Mouse (Mus musculus) heart, adult 2 months (tissue): ENCODE measurements around the gene Clip3. TPM values are rescaled to one million over a fixed set of nuclear protein-coding genes. Genes with fewer than 3 reads are reported as not detected.

ENCODE experiments used
- DNase-seq, 2 experiments: peaks; one replicate each; pipeline ENCODE4 v3.0.0; 2021
- H3K27ac ChIP-seq: fragments of 200-600 bp; 2 replicates; pipeline ENCODE4 v1.8.1; 2022
- H3K27me3 ChIP-seq: fragments of 200-500 bp; 2 replicates; pipeline ENCODE4 v1.6.1; 2012; ENCODE audit warnings: mild to moderate bottlenecking, low read length, inconsistent platforms, mixed read lengths; ENCODE audit not compliant: control insufficient read depth, insufficient read depth
- H3K36me3 ChIP-seq: fragments of 200-500 bp; 2 replicates; pipeline ENCODE4 v1.6.1; 2012; ENCODE audit warnings: low read length, inconsistent platforms; ENCODE audit not compliant: control insufficient read depth, insufficient read depth
- H3K4me1 ChIP-seq: fragments of 200-500 bp; 2 replicates; pipeline ENCODE4 v1.6.1; 2011; ENCODE audit warnings: low read length; ENCODE audit not compliant: control insufficient read depth, insufficient read depth
- H3K4me3 ChIP-seq: fragments of 200-600 bp; 2 replicates; pipeline ENCODE4 v1.8.1; 2022
- H3K79me2 ChIP-seq: fragments of 200-500 bp; replicated peaks from 2 replicates; pipeline ENCODE4 v1.6.1; 2012; ENCODE audit warnings: mild to moderate bottlenecking, inconsistent platforms, low read length, moderate library complexity, mixed read lengths; ENCODE audit not compliant: control insufficient read depth, insufficient read depth
- H3K9ac ChIP-seq: fragments of 200-500 bp; 2 replicates; pipeline ENCODE4 v1.6.1; 2012; ENCODE audit warnings: low read depth, mild to moderate bottlenecking, control low read depth, inconsistent platforms, low read length, mixed read lengths
- CTCF ChIP-seq: fragments of 200-600 bp; IDR thresholded peaks from 2 replicates; pipeline ENCODE4 v1.8.1; 2022; ENCODE audit warnings: antibody characterized with exemption, mild to moderate bottlenecking, moderate library complexity
- EP300 ChIP-seq: fragments of 200-500 bp; IDR thresholded peaks from 2 replicates; pipeline ENCODE4 v1.6.1; 2011; ENCODE audit warnings: low read depth, low read length, control low read depth; ENCODE audit not compliant: insufficient read depth
- POLR2A ChIP-seq: fragments of 200-500 bp; IDR thresholded peaks from 2 replicates; pipeline ENCODE4 v1.6.1; 2011; ENCODE audit warnings: mild to moderate bottlenecking, low read depth, low read length, control low read depth; ENCODE audit not compliant: insufficient read depth
- WGBS: fragments of 180-500 bp; shearing (Covaris S2); methylation state at CpG from one replicate; pipeline ENCODE4 v1.1.7; 2018; 5-methylcytosine and 5-hydroxymethylcytosine counted together
- intact Hi-C: fragments of 180-260 bp; cut with DNase I; formaldehyde crosslinking; loops from one replicate; pipeline ENCODE4 v1.15.1; 2025
- polyA plus RNA-seq: library from polyadenylated mRNA; depleted of rRNA; stranded (reverse); fragments of >200 nt; gene quantifications from 2 replicates; pipeline ENCODE4 v1.2.3, GENCODE M21; 2012
- total RNA-seq, 2 experiments: library from RNA; stranded (reverse); gene quantifications; 2 replicates each; pipeline ENCODE4 v1.2.3; 2021

Clip3 gene
- total and polyA plus RNA-seq, 3 experiments, result 5.6 to 6.6 (median 5.6) TPM

- Histone ChIP-seq H3K27me3 (no peaks in the 10 kb centered on the region), H3K9ac (no peak overlapping the region), H3K4me3 (no peak overlapping the region), H3K36me3 (no peaks in the 10 kb centered on the region), H3K4me1 (peaks cover 2% of the 10 kb centered on the region), H3K27ac (no peak overlapping the region), H3K79me2 (no peaks in the 10 kb centered on the region)
- DNase-seq, result no peak
- TF ChIP-seq POLR2A, result no peak
- TF ChIP-seq EP300, result no peak
- no peak for TF ChIP-seq CTCF
- intact Hi-C loops, result no loop called here
- WGBS, result 56% methylated on average over 18 of the region's 18 CpGs
Observed at GRCm38 (mm10) chr7:30332622-30333259, 41.2 kb downstream of the Clip3 start.

GRCm38 (mm10) chr7:30333436-30333835 is 41.9 kb downstream of the Clip3 start:
- Histone ChIP-seq H3K4me1 (peaks cover 2% of the 10 kb centered on the region), H3K36me3 (no peaks in the 10 kb centered on the region), H3K27ac (no peak overlapping the region), H3K4me3 (no peak overlapping the region), H3K9ac (no peak overlapping the region), H3K27me3 (no peaks in the 10 kb centered on the region), H3K79me2 (no peaks in the 10 kb centered on the region)
- 2% methylated on average over 4 of the region's 4 CpGs for WGBS
- intact Hi-C loops, result no loop called here
- TF ChIP-seq EP300, result no peak
- TF ChIP-seq POLR2A, result no peak
- TF ChIP-seq CTCF, result no peak
- DNase-seq, result peak; percentile 68 to 72

- no peaks in the 10 kb centered on the region for H3K36me3 ChIP-seq
- no peak overlapping the region for H3K9ac ChIP-seq
- WGBS, result 71% methylated on average over 5 of the region's 5 CpGs
- H3K27ac ChIP-seq, result no peak overlapping the region
- intact Hi-C loops, result no loop called here
- TF ChIP-seq EP300 (no peak), POLR2A (no peak), CTCF (no peak)
- H3K27me3 ChIP-seq, result no peaks in the 10 kb centered on the region
- H3K79me2 ChIP-seq, result no peaks in the 10 kb centered on the region
- DNase-seq, result no peak
- peaks cover 2% of the 10 kb centered on the region for H3K4me1 ChIP-seq
- no peak overlapping the region for H3K4me3 ChIP-seq
Observed at GRCm38 (mm10) chr7:30334563-30334962, 43.0 kb downstream of the Clip3 start.

- intact Hi-C loops, result no loop called here
- H3K27ac ChIP-seq, result no peak overlapping the region
- DNase-seq, result no peak
- H3K9ac ChIP-seq, result no peak overlapping the region
- no peaks in the 10 kb centered on the region for H3K36me3 ChIP-seq
- H3K79me2 ChIP-seq, result no peaks in the 10 kb centered on the region
- no peaks in the 10 kb centered on the region for H3K27me3 ChIP-seq
- TF ChIP-seq EP300 (no peak), CTCF (no peak), POLR2A (no peak)
- peaks cover 2% of the 10 kb centered on the region for H3K4me1 ChIP-seq
- H3K4me3 ChIP-seq, result no peak overlapping the region
- WGBS, result 79% methylated on average over 6 of the region's 6 CpGs
Observed at GRCm38 (mm10) chr7:30335688-30336087, 44.2 kb downstream of the Clip3 start.

- Histone ChIP-seq H3K4me3 (no peak overlapping the region), H3K27me3 (no peaks in the 10 kb centered on the region), H3K9ac (no peak overlapping the region), H3K27ac (no peak overlapping the region), H3K36me3 (no peaks in the 10 kb centered on the region), H3K4me1 (peaks cover 2% of the 10 kb centered on the region), H3K79me2 (no peaks in the 10 kb centered on the region)
- intact Hi-C loops, result no loop called here
- TF ChIP-seq POLR2A (no peak), CTCF (peak; percentile 93), EP300 (no peak)
- DNase-seq, result peak; percentile 66 to 74
- WGBS, result 3% methylated on average over 9 of the region's 9 CpGs
Observed at GRCm38 (mm10) chr7:30336384-30336783, 44.9 kb downstream of the Clip3 start.

GRCm38 (mm10) chr7:30339432-30340109 is 48.0 kb downstream of the Clip3 start:
- 50% methylated on average over 5 of the region's 5 CpGs for WGBS
- no peak overlapping the region for H3K4me3 ChIP-seq
- H3K27me3 ChIP-seq, result no peaks in the 10 kb centered on the region

More at GRCm38 (mm10) chr7:30339432-30340109, 48.0 kb downstream of the Clip3 start:
- DNase-seq, result no peak
- Histone ChIP-seq H3K27ac (no peak overlapping the region), H3K9ac (no peak overlapping the region), H3K36me3 (no peaks in the 10 kb centered on the region), H3K79me2 (no peaks in the 10 kb centered on the region), H3K4me1 (no peaks in the 10 kb centered on the region)
- TF ChIP-seq POLR2A (no peak), EP300 (no peak), CTCF (no peak)
- intact Hi-C loops, result no loop called here
